Comparison of ENCODE assay signal across 9 mouse cellular contexts in genomic region chr2:33345956-33346355, GRCm38 (mm10). TPM values are rescaled to one million over a fixed set of nuclear protein-coding genes. Genes with fewer than 3 reads are reported as not detected.
DNase-seq lines count a peak whose midpoint lies in the region; ATAC-seq and TF ChIP-seq lines count a peak whose summit lies in the region.
"Had no signal": no experiment of that assay in that cellular context is flagged by ENCODE, and none has a peak within 500 bp of the region (broad histone marks: within the 10 kb centered on the region; RNA-seq: fewer than 3 reads in every experiment).

No protein-coding gene starts in this region.

- peak; percentile 24 for DNase-seq in cerebellum, adult 9-11 months
- no peak for DNase-seq in cerebellum, adult 11-12 months
- no peak for DNase-seq in left cerebral cortex, adult 2 months (ENCODE audit: extremely low spot score in 1 of 2, low spot score in 2 of 2)
- no peak for DNase-seq in left cerebral cortex, adult 18-20 months (ENCODE audit: low spot score in 2 of 2)
- DNase-seq in heart, postnatal 4 days: peak; percentile 31
- no peak for DNase-seq in spleen, adult 12 weeks (ENCODE audit: low spot score)
- no peak for DNase-seq in kidney, postnatal 10 days
- DNase-seq: kidney, postnatal 25 days had no signal

- H3K27ac ChIP-seq in left cerebral cortex, adult 2 months: peak overlapping the region; percentile 61; the same call in 1 of the 2 replicates
- H3K27ac ChIP-seq in forebrain, embryonic 12.5 days: peak overlapping the region; percentile 74

- WGBS in forebrain, embryonic 12.5 days: 82% methylated on average over 4 of the region's 4 CpGs

- no peaks in the 10 kb centered on the region for H3K36me3 ChIP-seq in forebrain, embryonic 12.5 days (replicated peaks)

- H3K9me3 ChIP-seq in forebrain, embryonic 12.5 days: no peaks in the 10 kb centered on the region

- H3K4me3 ChIP-seq in left cerebral cortex, adult 2 months: no peak overlapping the region
- no peak overlapping the region for H3K4me3 ChIP-seq in forebrain, embryonic 12.5 days (replicated peaks)

- intact Hi-C loops in left cerebral cortex, adult 2 months (cut with DNase I): loop anchor here (5.0 kb wide), 1 partner anchor 264 kb away; no protein-coding TSS in a partner anchor

- H3K4me1 ChIP-seq in forebrain, embryonic 12.5 days: peaks cover 33% of the 10 kb centered on the region

- no peak for ATAC-seq in forebrain, embryonic 12.5 days (ENCODE audit: low FRiP score)

- no peak for TF ChIP-seq CTCF in left cerebral cortex, adult 2 months (IDR thresholded peaks at IDR 0.05)

- no peak overlapping the region for H3K4me2 ChIP-seq in forebrain, embryonic 12.5 days

- no peaks in the 10 kb centered on the region for H3K27me3 ChIP-seq in forebrain, embryonic 12.5 days

- no peak overlapping the region for H3K9ac ChIP-seq in forebrain, embryonic 12.5 days

RNA-seq across cellular contexts. Expression of gene Ralgps1, which starts 25.3 kb away (rescaled TPM):
- 10 to 100 TPM; 62.8 to 70.2 TPM for total RNA-seq in left cerebral cortex, adult 2 months (2021)
- total RNA-seq in left cerebral cortex, adult 18-20 months (2021): 10 to 100 TPM; 63.7 to 63.9 TPM
- 23.8 and 28.7 TPM in 2 replicates for polyA plus RNA-seq in forebrain, embryonic 12.5 days (2016; fragmentation: Nextera tagmentation; extraction: Ambion mirVana)
- 1 to 10 TPM; 8.7 to 8.8 TPM for total RNA-seq in heart, postnatal 4 days (2021)

Comparison
In these comparisons a context has a peak if more than half of its experiments do, and no peak if none do; other contexts are left out.
1. DNase-seq: peak in cerebellum, adult 9-11 months (single experiment) and heart, postnatal 4 days (single experiment); none in cerebellum, adult 11-12 months (single experiment), left cerebral cortex, adult 2 months (0 of 2), left cerebral cortex, adult 18-20 months (0 of 2), spleen, adult 12 weeks (single experiment) and kidney, postnatal 10 days (single experiment).
2. RNA of gene Ralgps1, which starts 25.3 kb away (total RNA-seq): 62.8 to 70.2 TPM in left cerebral cortex, adult 2 months and 63.7 to 63.9 TPM in left cerebral cortex, adult 18-20 months; 8.7 to 8.8 TPM in heart, postnatal 4 days; every median in the first group is over 4 times any median in the second.